ENCODE assay signal across 9 mouse cellular contexts in the genomic region with DNA sequence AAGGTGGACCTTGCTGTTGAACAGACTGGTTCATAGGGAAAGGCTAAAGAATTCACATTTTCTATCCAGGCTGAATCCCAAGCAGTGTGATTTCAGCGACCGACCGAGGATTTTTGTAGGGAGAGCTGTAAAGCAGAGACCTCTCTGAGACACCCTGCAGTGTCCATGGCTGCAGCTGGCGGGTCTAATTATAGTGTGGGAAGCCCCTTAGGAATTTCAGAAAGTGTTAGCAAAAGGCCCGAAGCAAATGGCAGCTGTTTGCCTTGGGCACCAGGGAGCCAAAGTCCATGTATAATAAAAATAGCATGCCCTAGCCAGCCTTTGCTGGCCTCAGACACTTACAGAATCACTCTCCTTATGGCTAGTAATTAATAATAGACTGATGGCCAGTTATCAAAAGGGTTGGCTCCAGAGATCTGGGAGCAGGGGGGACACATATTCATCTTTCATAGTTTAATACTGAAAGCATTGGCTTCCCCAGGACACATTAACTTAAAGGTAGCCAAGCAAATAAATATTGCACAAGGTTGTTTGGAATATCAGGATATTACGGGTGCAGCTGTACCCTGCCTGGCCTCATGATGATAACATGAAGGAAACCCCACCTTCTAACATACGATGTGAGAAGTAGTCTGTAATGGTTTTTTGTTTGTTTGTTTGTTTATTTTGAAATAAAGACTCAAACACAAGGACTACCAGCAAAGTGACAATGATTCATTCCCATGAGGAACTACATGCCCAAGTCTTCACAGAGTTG.
A peak's percentile ranks its signal among the peaks of the same experiment; 100 is the strongest.
DNase-seq lines count a peak whose midpoint lies in the region; ATAC-seq and TF ChIP-seq lines count a peak whose summit lies in the region.
"Had no signal": no experiment of that assay in that cellular context is flagged by ENCODE, and none has a peak within 500 bp of the region (broad histone marks: within the 10 kb centered on the region; RNA-seq: fewer than 3 reads in every experiment).

No protein-coding gene starts in this region.

- DNase-seq in CH12.LX (ENCODE audit: extremely low read depth): no peak
- DNase-seq in mesoderm, embryonic 11.5 days (ENCODE audit: low read depth, low spot score): peak; percentile 59
- no peak for DNase-seq in thymus, postnatal 0 days (ENCODE audit: low spot score)
- DNase-seq in urinary bladder, postnatal 10 days (ENCODE audit: low spot score): no peak
- no peak for DNase-seq in adrenal gland, postnatal 36 days
- DNase-seq in adrenal gland, adult (ENCODE audit: inconsistent age in 2 of 2, low spot score in 1 of 2): no peak
- DNase-seq: lung, adult 2 months had no signal

- no peak overlapping the region for H3K9ac ChIP-seq in CH12.LX (ENCODE audit: insufficient read depth, low read depth)
- peak overlapping the region; percentile 64 for H3K9ac ChIP-seq in heart, embryonic 16.5 days (ENCODE audit: low read length)

- peaks cover 50% of the 10 kb centered on the region for H3K9me3 ChIP-seq in CH12.LX (replicated peaks; ENCODE audit: low read length)
- H3K9me3 ChIP-seq in heart, embryonic 16.5 days (replicated peaks; ENCODE audit: control insufficient read depth, low read length): no peaks in the 10 kb centered on the region

- no peak for TF ChIP-seq POLR2A in CH12.LX (IDR thresholded peaks at IDR 0.05; ENCODE audit: low read depth, low read length)

- 0 out of 2 replicates have a peak overlapping the region, but pooled peaks have one; percentile 21 for H3K4me2 ChIP-seq in CH12.LX (ENCODE audit: insufficient read depth, low read depth, poor library complexity, severe bottlenecking)
- peak overlapping the region; percentile 62 for H3K4me2 ChIP-seq in heart, embryonic 16.5 days (ENCODE audit: low read depth, low read length)

- in situ Hi-C loops in CH12.LX (cut with MboI; ENCODE audit: low pct_ligation_motif_present, low pct_unique_long_range_greater_than_20kb, low sequenced_read_pairs): no loop called here

- no peaks in the 10 kb centered on the region for H3K79me2 ChIP-seq in CH12.LX (replicated peaks; ENCODE audit: control insufficient read depth, extremely low read depth, insufficient read depth, poor library complexity, severe bottlenecking)

- no peak for TF ChIP-seq RAD21 in CH12.LX (IDR thresholded peaks at IDR 0.05; ENCODE audit: low read depth, low read length)

- no peak for TF ChIP-seq EP300 in CH12.LX (IDR thresholded peaks at IDR 0.05; ENCODE audit: low read length)

- TF ChIP-seq CTCF in CH12.LX (conservative IDR thresholded peaks at IDR 0.05 in 1 of 2, IDR thresholded peaks at IDR 0.05 in 1 of 2; ENCODE audit: low read depth in 2 of 2, low read length in 2 of 2): no peak

- H3K36me3 ChIP-seq in CH12.LX (replicated peaks in 1 of 2; ENCODE audit: control insufficient read depth in 1 of 2, insufficient read depth in 1 of 2, low read length in 1 of 2): no peaks in the 10 kb centered on the region
- no peaks in the 10 kb centered on the region for H3K36me3 ChIP-seq in heart, embryonic 16.5 days (ENCODE audit: control insufficient read depth, insufficient read depth)

- H3K27me3 ChIP-seq in CH12.LX (replicated peaks): no peaks in the 10 kb centered on the region
- H3K27me3 ChIP-seq in heart, embryonic 16.5 days (ENCODE audit: control insufficient read depth, insufficient read depth, low read length): no peaks in the 10 kb centered on the region

- dilution Hi-C loops in CH12.LX (cut with MboI; ENCODE audit: extremely low pct_ligation_motif_present, extremely low pct_unique_long_range_greater_than_20kb, low sequenced_read_pairs): no loop called here

- 17% methylated on average over 7 of the region's 7 CpGs for WGBS in heart, embryonic 16.5 days

- ATAC-seq in heart, embryonic 16.5 days (replicated peaks; ENCODE audit: extremely low read depth, insufficient read depth, low FRiP score): peak; percentile 47; the same call in 1 of the 2 replicates

- no peak overlapping the region for H3K27ac ChIP-seq in CH12.LX (ENCODE audit: insufficient read depth, low read depth)
- peak overlapping the region; percentile 48 for H3K27ac ChIP-seq in brown adipose tissue, adult 24 weeks (replicated peaks; ENCODE audit: low read depth, low read length)
- peak overlapping the region; percentile 93 for H3K27ac ChIP-seq in heart, embryonic 16.5 days (ENCODE audit: low read length)

- H3K4me1 ChIP-seq in CH12.LX (ENCODE audit: control insufficient read depth in 1 of 2, insufficient read depth in 2 of 2): peaks cover 0 to 27% of the 10 kb centered on the region in 2 experiments; a peak in 2 of 4 replicates
- no peaks in the 10 kb centered on the region; the same call in 1 of the 2 replicates for H3K4me1 ChIP-seq in brown adipose tissue, adult 24 weeks (ENCODE audit: control insufficient read depth, insufficient read depth, insufficient read length, low read length)
- peaks cover 37% of the 10 kb centered on the region for H3K4me1 ChIP-seq in heart, embryonic 16.5 days (ENCODE audit: control insufficient read depth, insufficient read depth, low read length)

- H3K4me3 ChIP-seq in CH12.LX (replicated peaks in 1 of 3; ENCODE audit: low read depth in 2 of 3, low read length in 2 of 3, poor library complexity in 1 of 3): no peak overlapping the region
- peak overlapping the region; percentile 38 for H3K4me3 ChIP-seq in brown adipose tissue, adult 24 weeks (ENCODE audit: insufficient read depth, low read depth, low read length)
- H3K4me3 ChIP-seq in heart, embryonic 16.5 days (ENCODE audit: low read length): peak overlapping the region; percentile 11

TF ChIP-seq in CH12.LX, 34 proteins besides CTCF, POLR2A, EP300 and RAD21:
- TF ChIP-seq GABPA (IDR thresholded peaks at IDR 0.05; ENCODE audit: insufficient replicate concordance, low read depth, low read length) (no peak), CHD2 (IDR thresholded peaks at IDR 0.05; ENCODE audit: low read length) (no peak), NELFE (IDR thresholded peaks at IDR 0.05; ENCODE audit: low read depth, low read length) (no peak), NRF1 (IDR thresholded peaks at IDR 0.05; ENCODE audit: low read depth, low read length) (no peak), E2F4 (IDR thresholded peaks at IDR 0.05; ENCODE audit: insufficient replicate concordance, low read depth, low read length) (no peak), ZMIZ1 (IDR thresholded peaks at IDR 0.05; ENCODE audit: low read depth, low read length) (no peak), MYC (IDR thresholded peaks at IDR 0.05; ENCODE audit: low read depth, low read length) (no peak), RCOR1 (conservative IDR thresholded peaks at IDR 0.05; ENCODE audit: low read depth, low read length) (no peak), CHD1 (IDR thresholded peaks at IDR 0.05; ENCODE audit: low read depth, low read length) (no peak), JUND (conservative IDR thresholded peaks at IDR 0.05; ENCODE audit: low read depth, low read length) (no peak), USF1 (IDR thresholded peaks at IDR 0.05; ENCODE audit: low read depth, low read length) (no peak), ZC3H11A (IDR thresholded peaks at IDR 0.05; ENCODE audit: low read depth, low read length) (no peak), BHLHE40 (IDR thresholded peaks at IDR 0.05; ENCODE audit: low read depth, low read length) (no peak), JUN (IDR thresholded peaks at IDR 0.05; ENCODE audit: insufficient read depth, low read depth, low read length) (no peak), SMC3 (IDR thresholded peaks at IDR 0.05; ENCODE audit: low read depth, low read length) (no peak), ETS1 (conservative IDR thresholded peaks at IDR 0.05; ENCODE audit: low read depth, low read length) (no peak), PAX5 (IDR thresholded peaks at IDR 0.05; ENCODE audit: low read length) (no peak)

Comparison
In these comparisons a context has a peak if more than half of its experiments do, and no peak if none do; other contexts are left out.
1. H3K4me3 ChIP-seq: peak in brown adipose tissue, adult 24 weeks (single experiment) and heart, embryonic 16.5 days (single experiment); none in CH12.LX (0 of 3).